Mouse (Mus musculus) CD8-positive naive resting alpha-beta T cell, adult 2 months (primary cell): ENCODE data around the gene Prrt2.

Experiments
- DNase-seq, 2 experiments: peaks; one replicate each; pipeline ENCODE4 v3.0.0; 2022; ENCODE audit warnings: low read depth in 2 of 2, low spot score in 2 of 2

Prrt2 gene

DNA sequence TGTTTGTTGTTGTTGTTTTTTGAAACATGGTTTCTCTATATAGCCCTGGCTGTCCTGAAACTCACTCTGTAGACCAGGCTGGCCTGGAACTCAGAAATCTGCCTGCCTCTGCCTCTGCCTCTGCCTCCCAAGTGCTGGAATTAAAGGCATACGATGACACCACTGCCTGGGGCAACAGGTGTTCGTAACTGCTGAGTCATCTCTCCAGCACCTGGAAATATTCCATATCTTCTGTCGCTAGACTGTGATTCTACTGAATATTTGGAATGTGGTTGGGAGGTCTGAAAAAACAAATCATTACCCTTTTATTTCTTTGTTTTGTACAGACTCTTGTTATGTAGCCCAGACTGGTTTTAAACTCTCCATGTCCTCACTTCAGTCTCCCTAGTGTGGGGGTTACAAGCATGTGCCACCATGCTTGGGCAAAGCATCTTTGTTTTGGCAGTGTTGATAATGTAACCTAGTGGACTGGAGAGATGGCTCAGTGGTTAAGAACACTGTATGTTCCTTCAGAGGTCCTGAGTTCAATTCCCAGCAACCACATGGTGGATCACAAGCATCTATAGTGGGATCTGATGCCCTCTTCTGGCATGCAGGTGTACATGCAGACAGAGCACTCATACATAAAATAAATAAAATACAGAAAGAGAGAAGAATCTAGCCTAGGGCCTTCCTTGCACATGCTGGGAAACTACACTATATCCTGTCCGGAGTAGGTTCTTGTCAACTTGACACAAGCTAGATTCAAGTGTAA lies 16.7 kb downstream of the Prrt2 start:
- DNase-seq: no peak

DNA sequence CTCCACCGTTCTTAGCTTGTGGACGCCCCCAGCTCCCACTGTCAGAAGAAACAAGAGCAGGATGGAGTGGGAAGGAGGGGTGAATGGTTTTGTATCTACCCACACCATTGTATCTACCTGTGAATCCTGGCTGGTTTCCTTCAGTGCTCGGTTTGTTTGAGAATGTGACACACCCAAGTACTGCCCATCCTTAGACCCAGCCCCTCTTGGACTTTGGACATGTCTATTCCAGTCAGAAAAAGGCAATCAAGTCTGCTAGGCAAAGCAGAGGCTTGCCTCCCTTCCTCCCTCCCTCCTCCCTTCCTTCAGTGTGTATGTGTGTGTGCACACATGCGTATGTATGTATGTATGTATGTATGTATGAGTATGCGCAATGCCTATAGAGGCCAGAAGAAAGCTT lies 17.4 kb downstream of the Prrt2 start:
- DNase-seq: no peak

DNA sequence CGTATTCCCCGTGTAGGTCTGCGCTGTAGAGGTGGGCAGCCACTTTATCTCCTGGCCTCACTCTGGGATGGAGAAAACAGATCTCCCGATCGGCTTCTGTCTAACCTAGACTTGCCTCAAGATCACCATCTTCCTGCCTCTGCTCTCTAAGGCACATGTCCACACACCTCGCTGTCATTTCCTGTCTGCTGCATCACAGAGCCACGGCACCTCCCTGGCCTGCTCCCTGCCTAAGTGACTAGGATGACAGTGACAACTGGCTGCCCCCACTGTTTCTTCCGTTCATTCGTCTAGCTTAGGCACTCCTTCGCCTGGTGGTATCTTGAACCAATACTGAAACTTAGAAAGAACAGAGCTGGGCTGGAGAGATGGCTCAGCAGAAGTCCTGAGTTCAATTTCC lies 21.4 kb downstream of the Prrt2 start:
- DNase-seq: peak; percentile 44 to 59

DNA sequence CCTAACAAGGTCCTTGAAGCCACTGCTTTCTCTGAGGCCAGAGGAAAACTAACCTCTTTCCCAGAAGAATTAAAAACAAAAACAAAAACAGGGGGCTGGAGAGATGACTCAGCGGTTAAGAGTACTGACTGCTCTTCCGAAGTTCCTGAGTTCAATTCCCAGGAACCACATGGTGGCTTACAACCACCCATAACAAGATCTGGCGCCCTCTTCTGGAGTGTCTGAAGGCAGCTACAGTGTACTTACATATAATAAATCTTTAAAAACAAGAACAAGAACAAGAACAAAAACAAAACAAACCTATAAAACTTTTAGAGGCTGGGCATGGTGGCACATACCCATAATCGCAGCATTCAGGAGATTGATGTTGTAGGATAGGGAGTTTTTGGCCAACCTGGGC lies 24.6 kb downstream of the Prrt2 start:
- DNase-seq: no peak

DNA sequence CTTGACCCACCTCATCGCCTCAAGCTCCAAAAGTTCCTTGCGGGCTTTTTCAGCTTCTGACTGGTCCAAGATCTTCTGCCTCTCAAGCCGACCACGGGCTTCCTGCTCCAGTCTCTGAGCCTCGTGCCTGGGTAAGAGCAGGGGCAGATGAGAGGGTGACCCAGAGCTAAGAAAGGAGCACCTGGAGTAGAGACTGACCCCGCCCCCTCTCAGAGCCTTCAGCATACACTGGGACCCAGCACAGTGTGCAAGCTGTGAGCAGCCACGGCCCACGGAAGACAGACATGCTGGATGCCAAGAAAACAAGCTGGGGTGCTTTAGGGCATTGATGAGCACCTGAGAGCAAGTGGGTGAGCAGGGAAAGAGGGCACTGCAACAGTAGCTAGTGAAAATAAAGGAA lies 32.2 kb downstream of the Prrt2 start:
- no peak for DNase-seq

DNA sequence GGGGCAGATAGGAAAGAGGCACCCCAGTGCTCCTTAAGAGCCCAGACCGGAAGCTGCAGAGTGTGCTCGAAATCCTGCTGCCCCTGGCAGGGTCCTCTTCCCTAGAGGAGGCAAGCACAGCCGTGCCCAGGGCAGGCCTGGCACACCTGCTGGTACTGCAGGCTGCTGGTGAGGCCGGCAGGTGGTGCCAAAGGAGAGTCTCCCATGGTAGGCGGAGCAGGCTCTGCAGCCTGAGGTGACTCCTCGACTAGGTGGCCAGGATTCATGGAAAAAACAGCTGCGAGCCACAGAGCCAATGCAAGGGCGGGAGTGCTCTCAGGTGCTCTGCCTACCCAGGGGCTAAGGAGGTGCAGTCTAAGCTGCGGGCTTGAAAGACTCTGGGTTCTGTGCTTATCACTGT lies 34.7 kb downstream of the Prrt2 start:
- DNase-seq: no peak

DNA sequence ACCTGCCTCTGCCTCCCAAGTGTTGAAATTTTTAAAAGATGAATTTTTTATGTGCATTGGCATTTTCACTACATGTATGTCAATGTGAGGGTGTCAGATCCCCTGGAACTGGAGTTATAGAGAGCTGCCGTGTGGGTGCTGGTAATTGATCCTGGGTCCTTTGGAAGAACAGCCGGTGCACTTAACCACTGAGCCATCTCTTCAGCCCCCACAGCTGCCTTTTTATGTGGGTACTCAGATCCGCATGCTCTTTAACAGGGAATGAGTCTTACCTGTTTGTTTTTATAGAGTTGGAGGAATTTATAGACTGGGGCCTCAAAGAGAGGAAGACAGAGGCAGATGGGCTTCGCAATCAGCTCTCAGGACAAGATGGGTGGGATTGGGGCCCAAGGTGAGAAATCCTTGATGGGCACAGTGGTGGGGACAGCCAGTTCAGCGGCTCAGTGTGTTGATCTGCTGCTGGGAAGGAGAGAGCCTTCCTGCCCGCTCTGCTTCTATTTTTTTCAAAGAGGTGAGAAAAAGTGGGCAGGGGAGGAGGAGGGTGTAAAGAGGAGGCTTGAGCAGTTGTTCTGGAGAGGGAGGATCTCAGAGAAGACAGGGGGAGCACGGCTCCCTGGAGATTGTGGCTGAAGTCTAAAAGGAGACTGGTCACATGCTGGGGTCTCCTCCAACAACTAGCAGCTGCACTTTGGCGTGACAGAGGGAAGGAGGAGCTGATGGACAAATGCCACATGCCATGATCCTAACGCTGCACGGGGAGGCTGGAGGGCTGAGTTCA lies 36.2 kb downstream of the Prrt2 start:
- no peak for DNase-seq

DNA sequence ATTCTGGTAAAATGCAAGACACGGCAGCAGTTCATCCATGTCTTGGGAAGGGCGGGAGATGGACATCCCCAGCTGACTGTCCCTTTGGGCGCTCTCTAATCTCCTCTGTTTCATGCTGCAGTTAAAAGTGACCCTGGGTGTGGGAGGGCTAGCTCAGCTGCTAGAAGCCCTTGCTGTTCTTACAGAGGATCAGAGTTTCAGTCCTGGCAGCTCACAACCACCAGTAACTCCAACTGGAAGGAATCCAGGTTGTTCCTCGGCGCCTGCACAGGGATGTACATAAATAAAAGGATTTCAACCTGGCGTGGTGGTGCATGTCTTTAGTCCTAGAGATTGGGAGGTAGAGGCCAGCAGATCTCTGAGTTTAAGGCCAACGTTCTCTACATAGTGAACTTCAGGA lies 37.9 kb downstream of the Prrt2 start:
- no peak for DNase-seq

DNA sequence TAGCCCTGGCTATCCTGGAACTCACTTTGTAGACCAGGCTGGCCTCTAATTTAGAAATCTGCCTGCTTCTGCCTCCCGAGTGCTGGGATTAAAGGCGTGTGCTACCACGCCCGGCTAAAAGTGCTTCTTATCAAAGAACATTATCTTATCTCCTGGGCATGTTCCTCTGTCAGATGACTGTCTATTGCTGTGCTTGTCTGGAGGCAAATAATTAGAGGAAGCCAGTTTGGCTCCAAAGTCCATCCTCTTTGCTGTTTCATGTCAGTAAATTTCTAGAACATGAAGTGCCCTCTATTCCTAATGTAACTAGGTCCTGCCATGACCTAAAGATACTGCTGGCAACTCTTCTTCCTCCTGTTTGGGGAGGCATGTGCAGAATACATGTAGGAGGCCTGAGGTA lies 39.0 kb downstream of the Prrt2 start:
- DNase-seq: no peak

DNA sequence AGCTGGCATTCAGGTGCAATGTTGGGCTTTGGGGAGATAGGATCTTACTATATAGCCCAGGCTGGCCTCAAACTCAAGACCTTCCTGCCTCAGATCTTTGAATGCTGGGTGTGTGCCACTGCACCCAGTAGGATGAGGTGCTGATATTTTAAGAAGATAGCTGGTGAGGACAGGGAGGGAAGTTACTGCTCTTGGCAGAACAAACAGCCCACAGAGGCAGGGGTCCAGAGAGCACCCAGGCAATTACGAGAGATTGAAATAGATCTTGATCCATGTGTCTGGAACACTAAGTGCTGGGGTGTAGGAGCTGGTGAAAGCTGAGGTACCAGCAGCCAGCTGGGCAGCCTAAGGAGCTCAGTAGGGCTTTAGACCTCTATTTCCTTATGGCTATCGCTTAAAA lies 39.4 kb downstream of the Prrt2 start:
- no peak for DNase-seq

DNA sequence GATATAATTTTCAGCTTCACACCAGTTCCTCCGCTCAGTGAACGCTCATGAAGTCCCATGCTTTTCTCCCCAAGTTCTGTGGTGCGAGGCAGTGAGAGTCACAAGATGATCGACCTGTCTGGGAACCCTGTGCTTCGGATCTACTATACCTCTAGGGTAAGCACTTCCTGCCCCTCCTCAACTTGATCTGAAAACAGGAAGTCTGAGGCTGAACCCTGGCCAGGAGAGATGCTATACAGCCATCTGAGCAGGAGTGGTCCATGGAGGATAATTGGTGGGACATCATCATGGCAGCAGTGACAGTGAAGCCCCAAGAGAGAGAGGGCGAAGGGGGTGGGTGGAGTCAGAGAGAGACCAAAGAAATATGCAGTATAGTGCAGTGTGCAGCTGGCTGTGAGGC lies 42.2 kb downstream of the Prrt2 start:
- peak; percentile 11 to 30 for DNase-seq

DNA sequence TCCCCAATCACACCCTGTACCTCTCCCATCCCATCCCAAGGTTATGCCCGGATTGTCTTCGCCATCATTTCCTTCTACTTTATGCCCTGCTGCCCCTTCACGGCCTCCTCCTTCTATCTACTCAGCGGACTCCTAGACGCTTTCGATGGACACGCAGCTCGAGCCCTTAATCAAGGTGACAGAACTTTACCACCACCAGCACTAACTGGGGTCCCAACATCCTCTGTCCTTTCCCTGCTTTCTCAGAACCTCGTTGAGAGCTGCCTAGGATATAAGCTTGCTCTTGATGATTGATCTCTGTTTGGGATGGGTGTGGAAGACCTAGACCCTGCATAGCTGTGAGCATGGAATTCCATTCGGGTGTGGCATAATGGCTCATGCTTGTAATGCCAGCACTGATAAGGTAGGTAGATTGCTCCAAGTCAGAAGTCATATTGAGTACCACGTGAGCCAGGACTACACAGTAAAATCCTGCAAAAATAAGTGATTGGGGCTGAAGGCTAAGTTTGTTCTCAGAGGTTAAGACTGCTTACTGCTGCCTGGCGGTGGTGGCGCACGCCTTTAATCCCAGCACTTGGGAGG lies 44.0 kb downstream of the Prrt2 start:
- no peak for DNase-seq

DNA sequence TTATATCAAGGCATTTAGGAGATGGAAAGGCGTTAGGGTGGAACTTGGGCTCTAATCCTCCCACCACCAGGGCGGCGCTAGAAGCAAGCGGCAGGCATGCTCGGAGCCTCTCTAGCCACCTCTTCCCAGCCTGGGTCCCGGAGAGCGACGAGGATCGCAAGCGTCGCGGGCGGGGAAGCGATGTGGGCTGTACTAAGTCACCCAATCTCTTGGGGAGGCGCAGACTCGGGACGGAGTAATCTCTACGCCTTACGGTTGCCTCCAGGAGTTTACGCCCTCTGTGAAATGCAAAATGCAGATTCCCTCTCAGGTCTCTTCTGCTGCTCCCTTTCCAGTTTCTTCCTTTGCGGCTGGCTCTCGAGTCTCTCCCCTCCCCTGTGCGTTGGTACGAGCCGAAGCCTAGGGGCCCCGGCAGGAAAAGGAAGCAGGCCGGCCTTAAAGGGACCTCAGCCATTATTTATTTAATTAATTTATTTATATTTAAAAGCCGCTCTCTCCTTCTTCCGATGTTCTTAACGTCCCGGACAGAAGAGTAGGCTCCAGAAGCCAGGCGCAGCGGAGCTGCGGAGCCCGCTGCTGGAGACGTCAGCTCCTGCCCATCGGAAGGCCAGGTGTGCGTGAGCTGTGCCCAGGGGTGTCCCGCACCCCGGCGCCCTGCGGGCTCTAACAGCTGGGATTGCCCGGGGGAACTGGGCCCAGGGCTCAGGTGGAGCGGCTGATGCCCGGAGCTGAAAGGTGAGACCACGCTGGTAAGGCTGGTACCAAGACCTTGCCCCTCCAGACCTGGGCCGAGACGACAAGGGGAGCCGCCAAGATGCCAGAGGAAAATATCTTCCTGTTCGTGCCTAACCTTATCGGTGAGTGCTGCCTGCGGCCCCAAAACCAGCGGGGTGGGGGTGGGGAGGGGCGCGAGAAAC lies 44.8 kb downstream of the Prrt2 start, which contains the start of gene Cdiptos:
Gene Cdiptos (minus strand): TSS at position 149 of the 917 bp plus-strand sequence.
- DNase-seq: peak; percentile 94 to 96

DNA sequence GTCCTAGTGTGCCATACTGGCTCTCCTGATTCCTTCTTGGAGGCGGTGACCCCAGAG lies 45.3 kb downstream of the Prrt2 start, which contains the start of gene Cdipt:
Gene Cdipt (plus strand): TSS at position 22 of the 57 bp plus-strand sequence.
- DNase-seq: no peak

DNA sequence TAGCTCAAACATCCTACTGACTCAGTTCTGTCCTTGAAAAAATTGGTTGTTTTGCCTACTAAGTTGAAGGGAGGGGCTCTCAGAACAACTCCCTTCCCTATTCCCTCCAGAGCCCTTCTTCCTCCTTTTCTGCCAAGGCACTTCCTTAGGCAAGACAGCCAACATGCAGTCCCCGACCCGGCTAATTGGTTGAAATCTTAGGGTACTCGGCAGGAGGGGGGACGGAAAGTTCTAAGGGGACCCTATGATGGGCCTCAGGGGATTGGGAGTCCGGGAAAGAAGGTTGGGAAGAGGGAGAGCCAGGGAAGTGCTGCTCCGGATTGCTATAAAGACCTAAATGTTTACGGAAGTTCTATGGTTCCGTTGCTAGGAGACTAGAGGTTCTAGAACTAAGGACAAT lies 45.5 kb downstream of the Prrt2 start:
- DNase-seq: no peak
